Mouse (Mus musculus): Measurements from ENCODE around the gene Ripor3. TPM values are rescaled to one million over a fixed set of nuclear protein-coding genes. Genes with fewer than 3 reads are reported as not detected.

The Ripor3 gene
- total RNA-seq, 4 experiments from 2014 or later, result 0.25 to 0.66 (median 0.53) TPM

- no peak for DNase-seq (ENCODE audit: low spot score)
Observed at GRCm38 (mm10) chr2:167953819-167954218, 56.6 kb downstream of the Ripor3 start.

- no peak for DNase-seq (ENCODE audit: low spot score)
Observed at GRCm38 (mm10) chr2:167951301-167952211, 58.9 kb downstream of the Ripor3 start.

- DNase-seq (ENCODE audit: low spot score), result no peak
Observed at GRCm38 (mm10) chr2:167950681-167951080, 59.7 kb downstream of the Ripor3 start.

GRCm38 (mm10) chr2:167949808-167950207 lies 60.6 kb downstream of the Ripor3 start:
- DNase-seq (ENCODE audit: low spot score), result no peak

- DNase-seq (ENCODE audit: low spot score), result no peak
Observed at GRCm38 (mm10) chr2:167949250-167949649, 61.2 kb downstream of the Ripor3 start.

- DNase-seq (ENCODE audit: low spot score), result no peak
Observed at GRCm38 (mm10) chr2:167948557-167948956, 61.9 kb downstream of the Ripor3 start.

GRCm38 (mm10) chr2:167948047-167948446 lies 62.4 kb downstream of the Ripor3 start:
- no peak for DNase-seq (ENCODE audit: low spot score)

- DNase-seq (ENCODE audit: low spot score), result no peak
Observed at GRCm38 (mm10) chr2:167947251-167947650, 63.2 kb downstream of the Ripor3 start.

- DNase-seq (ENCODE audit: low spot score), result no peak
Observed at GRCm38 (mm10) chr2:167945451-167945850, 65.0 kb downstream of the Ripor3 start.

- no peak for DNase-seq (ENCODE audit: low spot score)
Observed at GRCm38 (mm10) chr2:167944193-167944592, 66.2 kb downstream of the Ripor3 start.

GRCm38 (mm10) chr2:167942926-167943633 lies 67.3 kb downstream of the Ripor3 start:
- DNase-seq (ENCODE audit: low spot score), result peak; percentile 69

GRCm38 (mm10) chr2:167942199-167942925 lies 68.1 kb downstream of the Ripor3 start:
- DNase-seq (ENCODE audit: low spot score), result peak; percentile 57

GRCm38 (mm10) chr2:167941745-167942176 lies 68.7 kb downstream of the Ripor3 start:
- DNase-seq (ENCODE audit: low spot score), result no peak

GRCm38 (mm10) chr2:167941320-167941719 lies 69.1 kb downstream of the Ripor3 start:
- no peak for DNase-seq (ENCODE audit: low spot score)

GRCm38 (mm10) chr2:167940636-167941035 lies 69.8 kb downstream of the Ripor3 start:
- DNase-seq (ENCODE audit: low spot score), result no peak

- no peak for DNase-seq (ENCODE audit: low spot score)
Observed at GRCm38 (mm10) chr2:167939632-167940399, 70.6 kb downstream of the Ripor3 start.

GRCm38 (mm10) chr2:167939204-167939603 lies 71.2 kb downstream of the Ripor3 start:
- no peak for DNase-seq (ENCODE audit: low spot score)

GRCm38 (mm10) chr2:167938786-167939185 lies 71.6 kb downstream of the Ripor3 start:
- no peak for DNase-seq (ENCODE audit: low spot score)

- no peak for DNase-seq (ENCODE audit: low spot score)
Observed at GRCm38 (mm10) chr2:167935956-167936355, 74.5 kb downstream of the Ripor3 start.

- DNase-seq (ENCODE audit: low spot score), result no peak
Observed at GRCm38 (mm10) chr2:167933397-167933796, 77.0 kb downstream of the Ripor3 start.

- DNase-seq (ENCODE audit: low spot score), result no peak
Observed at GRCm38 (mm10) chr2:167932727-167933231, 77.6 kb downstream of the Ripor3 start.
